Mouse (Mus musculus): ENCODE measurements around the gene Lrrk1. TPM values are rescaled to one million over a fixed set of nuclear protein-coding genes. Genes with fewer than 3 reads are reported as not detected.
"Not testable (repeated sequence)": the region's sequence is repeated elsewhere in the genome, so short reads cannot be mapped to it uniquely, and the experiment has no call there.

Lrrk1 gene
- polyA plus RNA-seq, 1 experiment from 2014 or later = 2.2 TPM

DNA sequence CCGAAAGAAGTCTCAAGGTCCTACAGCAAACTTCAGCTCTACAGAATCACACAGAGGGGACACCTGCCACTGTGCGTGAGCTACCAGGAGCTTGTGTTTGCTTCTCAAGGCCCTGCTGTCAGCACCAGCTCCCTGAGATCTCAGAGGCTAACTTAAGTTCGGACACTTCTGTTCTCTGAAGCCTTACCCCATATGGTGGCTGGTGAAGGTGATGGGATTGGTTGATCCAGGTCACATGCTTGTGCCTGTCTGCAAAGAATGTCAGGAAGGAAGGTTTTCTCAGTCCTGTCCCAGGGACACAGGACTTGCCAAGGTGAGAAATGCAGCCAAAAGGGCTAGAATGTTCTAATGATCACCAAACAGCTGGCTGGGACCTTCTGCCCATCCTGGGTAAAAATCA lies 187.8 kb downstream of the Lrrk1 start:
- Histone ChIP-seq H3K4me1 (0 out of 2 replicates have a peak, but pooled peaks cover 5% of the 10 kb centered on the region), H3K36me3 (no peaks in the 10 kb centered on the region), H3K4me2 (replicated peaks) (no peak overlapping the region), H3K27ac (replicated peaks) (no peak overlapping the region), H3K27me3 (no peaks in the 10 kb centered on the region), H3K9me3 (no peaks in the 10 kb centered on the region), H3K4me3 (no peak overlapping the region), H3K9ac (replicated peaks) (no peak overlapping the region)
- 87% methylated on average over 3 of the region's 3 CpGs for WGBS
- ATAC-seq (replicated peaks) = no peak

DNA sequence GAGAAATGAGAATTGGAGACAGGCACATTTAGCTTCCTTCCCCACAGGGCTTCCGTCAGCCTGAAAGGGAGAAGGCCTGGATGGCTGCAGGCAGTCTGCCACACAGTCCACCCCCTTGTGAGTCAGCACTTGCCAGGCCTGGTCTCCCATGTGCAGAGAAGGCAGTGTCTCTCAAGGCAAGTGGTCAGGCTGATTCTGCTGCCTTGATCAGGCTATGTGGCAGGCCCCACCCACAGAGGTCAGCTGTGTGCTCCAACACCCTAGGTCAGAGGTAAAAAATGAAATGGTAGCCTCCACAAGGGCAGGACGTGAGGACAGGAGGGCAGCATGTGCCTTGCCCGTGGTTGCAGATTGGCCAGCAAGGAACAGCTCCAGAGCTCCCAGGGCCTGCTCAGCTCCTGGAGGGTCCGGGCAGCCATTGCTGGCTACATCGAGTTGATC lies 188.7 kb downstream of the Lrrk1 start:
- Histone ChIP-seq H3K9me3 (no peaks in the 10 kb centered on the region), H3K27ac (replicated peaks) (peak overlapping the region; percentile 15; the same call in 1 of the 2 replicates), H3K4me1 (0 out of 2 replicates have a peak, but pooled peaks cover 5% of the 10 kb centered on the region), H3K36me3 (no peaks in the 10 kb centered on the region), H3K4me3 (no peak overlapping the region), H3K4me2 (replicated peaks) (no peak overlapping the region), H3K9ac (replicated peaks) (no peak overlapping the region), H3K27me3 (no peaks in the 10 kb centered on the region)
- ATAC-seq (replicated peaks) = no peak
- 71% methylated on average over 5 of the region's 5 CpGs for WGBS

DNA sequence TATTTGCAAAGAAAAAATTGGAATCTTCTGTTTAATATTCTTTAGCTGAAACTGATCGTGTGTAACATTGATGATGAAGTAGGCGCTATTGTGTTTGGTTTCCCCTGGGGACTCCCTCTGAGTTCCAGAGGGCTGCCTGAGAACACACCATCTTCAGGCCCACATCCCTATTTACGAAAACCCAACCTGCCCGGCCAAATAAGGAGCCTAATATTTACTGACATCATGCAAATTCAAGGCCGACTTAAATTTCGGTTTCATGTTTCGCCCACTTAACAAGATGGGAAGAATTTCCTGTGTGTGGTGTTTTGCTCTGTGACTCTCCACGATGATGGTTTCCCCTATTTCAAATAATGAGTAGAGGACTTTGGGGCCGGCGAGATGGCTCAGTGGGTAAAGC lies 189.7 kb downstream of the Lrrk1 start:
- Histone ChIP-seq H3K4me3 (no peak overlapping the region), H3K36me3 (no peaks in the 10 kb centered on the region), H3K27me3 (no peaks in the 10 kb centered on the region), H3K9me3 (no peaks in the 10 kb centered on the region), H3K4me1 (0 out of 2 replicates have a peak, but pooled peaks cover 5% of the 10 kb centered on the region), H3K4me2 (replicated peaks) (no peak overlapping the region), H3K27ac (replicated peaks) (no peak overlapping the region), H3K9ac (replicated peaks) (no peak overlapping the region)
- 87% methylated on average over 10 of the region's 10 CpGs for WGBS
- ATAC-seq (replicated peaks) = no peak

DNA sequence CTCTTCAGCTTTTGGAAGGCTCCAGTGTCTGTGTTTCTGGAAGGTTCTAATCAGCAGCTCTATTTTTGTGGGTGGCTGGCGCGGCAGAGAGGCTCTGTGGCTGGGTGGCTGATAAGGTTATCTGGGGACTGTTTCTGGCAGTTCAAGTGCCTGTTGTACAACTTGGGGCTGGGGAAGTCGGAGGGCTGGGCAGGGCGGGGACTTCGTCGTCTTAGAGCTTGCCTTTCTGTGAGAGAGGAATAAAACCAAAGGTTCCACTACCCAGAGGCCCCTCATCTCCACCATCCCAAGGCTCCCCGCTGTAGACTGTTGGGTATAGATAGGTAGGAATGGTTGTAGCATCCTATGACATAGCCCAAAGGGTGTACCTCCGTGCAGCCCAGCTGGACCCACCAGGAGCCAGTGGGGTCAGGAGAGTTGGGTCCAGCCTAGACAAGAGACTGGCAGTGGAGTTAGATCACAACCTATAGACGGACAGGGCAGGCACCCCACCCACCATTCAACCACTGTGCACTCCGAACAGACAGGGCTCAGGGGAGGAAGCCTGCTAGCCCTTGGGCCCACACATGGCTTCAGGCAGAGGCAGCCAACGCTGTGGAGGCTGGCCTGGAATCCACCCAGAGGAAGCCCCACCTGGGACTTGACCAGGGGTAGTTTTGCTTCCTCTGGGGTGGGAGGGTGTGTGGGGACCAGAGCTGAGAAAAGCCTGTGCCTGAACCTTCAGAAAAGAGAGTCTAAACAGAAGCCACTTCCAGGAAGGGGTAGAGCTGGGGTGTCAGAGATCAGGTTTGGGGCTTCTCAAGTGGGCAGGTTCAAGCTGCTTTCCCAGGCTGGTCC lies 191.3 kb downstream of the Lrrk1 start:
- 84% methylated on average over 11 of the region's 11 CpGs for WGBS
- ATAC-seq (replicated peaks) = no peak
- H3K36me3 ChIP-seq = no peaks in the 10 kb centered on the region

DNA sequence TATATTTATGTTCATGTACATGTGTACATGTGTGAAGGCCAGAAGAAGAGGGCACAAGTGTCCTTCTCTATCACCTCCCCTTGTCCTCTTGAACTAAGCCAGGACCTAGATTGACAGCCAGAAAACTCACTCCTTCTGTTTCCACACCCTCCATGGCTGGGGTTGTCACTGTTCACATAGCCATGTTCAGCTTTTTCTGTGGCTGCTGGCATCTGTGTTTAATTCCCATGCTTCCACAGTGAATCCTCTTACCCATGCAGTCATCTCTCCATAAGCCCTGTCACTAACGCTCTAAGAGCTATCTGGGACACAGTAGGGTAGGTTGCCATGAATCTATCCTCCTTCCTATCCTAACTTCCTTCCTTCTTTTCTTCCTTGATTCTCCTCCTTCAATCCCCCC lies 192.3 kb downstream of the Lrrk1 start:
- Histone ChIP-seq H3K4me2 (replicated peaks) (no peak overlapping the region), H3K9me3 (no peaks in the 10 kb centered on the region), H3K36me3 (no peaks in the 10 kb centered on the region), H3K27ac (replicated peaks) (no peak overlapping the region), H3K9ac (replicated peaks) (no peak overlapping the region), H3K4me1 (0 out of 2 replicates have a peak, but pooled peaks cover 5% of the 10 kb centered on the region), H3K27me3 (no peaks in the 10 kb centered on the region), H3K4me3 (no peak overlapping the region)
- ATAC-seq (replicated peaks) = no peak
- WGBS = 88% methylated on average over 1 of the region's 1 CpGs

More for the DNA sequence above, 191.3 kb downstream of the Lrrk1 start:
- no peak overlapping the region for H3K9ac ChIP-seq (replicated peaks)
- H3K9me3 ChIP-seq = no peaks in the 10 kb centered on the region
- no peak overlapping the region for H3K4me3 ChIP-seq
- H3K27ac ChIP-seq (replicated peaks) = no peak overlapping the region
- 0 out of 2 replicates have a peak, but pooled peaks cover 5% of the 10 kb centered on the region for H3K4me1 ChIP-seq
- no peaks in the 10 kb centered on the region for H3K27me3 ChIP-seq
- H3K4me2 ChIP-seq (replicated peaks) = no peak overlapping the region

DNA sequence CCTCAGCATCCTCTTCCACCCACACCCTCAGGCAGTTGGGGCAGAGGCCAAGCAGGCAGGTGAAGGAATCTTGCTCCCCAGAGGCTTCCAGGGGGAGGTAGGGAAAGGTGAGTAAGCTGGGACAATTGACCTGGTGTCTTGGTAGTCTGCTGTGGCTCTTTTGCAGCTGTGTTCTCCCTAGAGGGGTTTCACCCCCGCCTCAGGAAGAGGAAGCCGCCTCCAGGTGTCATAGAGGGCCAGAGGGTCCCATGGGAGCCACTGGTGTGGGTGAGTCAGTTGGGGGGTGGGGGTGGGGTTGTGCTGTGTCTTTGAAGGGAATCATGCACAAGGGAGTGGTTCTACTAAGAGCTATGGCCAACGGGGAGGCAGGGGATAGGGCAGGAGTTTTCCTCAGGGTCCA lies 193.6 kb downstream of the Lrrk1 start:
- Histone ChIP-seq H3K4me3 (no peak overlapping the region), H3K4me1 (0 out of 2 replicates have a peak, but pooled peaks cover 5% of the 10 kb centered on the region), H3K27ac (replicated peaks) (no peak overlapping the region), H3K9ac (replicated peaks) (no peak overlapping the region), H3K9me3 (no peaks in the 10 kb centered on the region), H3K36me3 (no peaks in the 10 kb centered on the region), H3K27me3 (no peaks in the 10 kb centered on the region), H3K4me2 (replicated peaks) (no peak overlapping the region)
- ATAC-seq (replicated peaks) = no peak
- WGBS = 95% methylated on average over 3 of the region's 3 CpGs

DNA sequence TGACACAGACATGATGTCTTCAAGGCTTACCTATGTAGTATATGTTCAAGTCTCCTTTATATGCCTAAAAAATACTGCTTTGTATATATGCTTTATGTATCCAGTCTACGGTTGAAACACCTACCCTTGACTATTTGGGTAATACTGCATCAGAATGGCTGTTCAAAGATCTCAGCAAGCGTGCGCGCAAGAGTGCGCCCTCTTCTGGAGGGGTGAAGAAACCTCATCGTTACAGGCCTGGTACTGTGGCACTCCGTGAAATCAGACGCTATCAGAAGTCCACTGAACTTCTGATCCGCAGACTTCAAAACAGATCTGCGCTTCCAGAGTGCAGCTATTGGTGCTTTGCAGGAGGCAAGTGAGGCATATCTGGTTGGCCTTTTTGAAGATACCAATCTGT lies 197.8 kb downstream of the Lrrk1 start:
- H3K4me2 ChIP-seq (replicated peaks); H3K27me3 ChIP-seq; H3K36me3 ChIP-seq; ATAC-seq (replicated peaks); H3K9ac ChIP-seq (replicated peaks); H3K9me3 ChIP-seq; H3K27ac ChIP-seq (replicated peaks); H3K4me3 ChIP-seq; H3K4me1 ChIP-seq: not testable (repeated sequence)
- 92% methylated on average over 10 of the region's 10 CpGs for WGBS

DNA sequence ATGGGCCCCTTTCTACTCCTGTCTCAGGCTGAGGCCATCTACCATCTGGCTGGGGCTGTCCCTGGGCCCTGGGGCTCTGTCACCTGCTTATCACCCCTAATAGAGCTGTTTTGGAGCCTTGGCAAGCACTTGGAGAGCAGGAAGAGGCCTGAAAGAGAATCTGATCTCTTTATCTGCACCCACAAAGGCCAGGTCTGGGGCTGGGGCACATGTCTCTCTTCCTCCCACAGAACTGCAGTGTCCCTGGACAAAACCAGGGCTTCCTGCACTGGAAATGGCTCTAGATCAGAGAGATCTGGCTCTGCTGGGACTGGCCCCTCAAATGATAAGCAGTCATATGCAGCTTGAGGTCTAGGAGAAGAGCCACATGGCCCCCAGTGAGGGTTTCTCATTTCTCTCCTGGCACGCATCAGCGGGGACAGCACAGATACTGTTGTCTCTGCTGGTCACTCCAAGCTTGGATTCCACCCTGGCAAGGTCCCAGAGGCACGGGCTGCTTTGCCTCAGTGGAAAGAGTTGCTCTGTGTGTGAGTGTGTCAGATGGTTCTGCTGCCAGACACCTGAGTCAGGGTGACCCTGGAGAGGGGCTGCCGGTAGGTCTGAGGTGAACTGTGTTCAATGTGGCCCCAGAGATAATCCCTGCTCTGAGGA lies 200.4 kb downstream of the Lrrk1 start:
- ATAC-seq (replicated peaks) = no peak
- Histone ChIP-seq H3K9me3 (no peaks in the 10 kb centered on the region), H3K4me3 (no peak overlapping the region), H3K9ac (replicated peaks) (no peak overlapping the region), H3K4me2 (replicated peaks) (no peak overlapping the region), H3K27me3 (no peaks in the 10 kb centered on the region), H3K36me3 (no peaks in the 10 kb centered on the region), H3K27ac (replicated peaks) (no peak overlapping the region), H3K4me1 (no peaks in the 10 kb centered on the region)
- WGBS = 83% methylated on average over 4 of the region's 4 CpGs

DNA sequence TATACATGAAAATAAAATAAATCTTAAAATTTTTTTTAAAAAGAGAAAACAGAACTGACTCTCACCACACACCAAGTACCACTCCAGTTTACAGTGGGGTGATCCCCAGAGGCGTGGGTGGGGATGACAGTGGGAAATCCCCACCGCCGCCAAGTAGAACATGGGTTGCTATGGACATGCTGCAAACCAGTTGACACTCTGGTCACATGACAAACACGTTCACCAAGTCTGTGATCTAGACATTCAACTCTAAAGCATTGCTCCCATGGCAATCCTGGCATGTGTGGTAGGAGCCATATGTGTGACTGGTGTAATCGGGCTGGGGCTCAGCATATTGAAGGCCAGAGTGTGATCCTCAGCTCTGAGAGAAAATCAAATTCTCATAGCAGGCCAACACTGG lies 202.8 kb downstream of the Lrrk1 start:
- Histone ChIP-seq H3K4me2 (replicated peaks) (no peak overlapping the region), H3K36me3 (no peaks in the 10 kb centered on the region), H3K27me3 (no peaks in the 10 kb centered on the region), H3K27ac (replicated peaks) (no peak overlapping the region), H3K4me1 (no peaks in the 10 kb centered on the region), H3K9me3 (no peaks in the 10 kb centered on the region), H3K4me3 (no peak overlapping the region), H3K9ac (replicated peaks) (no peak overlapping the region)
- 88% methylated on average over 5 of the region's 5 CpGs for WGBS
- ATAC-seq (replicated peaks) = no peak

DNA sequence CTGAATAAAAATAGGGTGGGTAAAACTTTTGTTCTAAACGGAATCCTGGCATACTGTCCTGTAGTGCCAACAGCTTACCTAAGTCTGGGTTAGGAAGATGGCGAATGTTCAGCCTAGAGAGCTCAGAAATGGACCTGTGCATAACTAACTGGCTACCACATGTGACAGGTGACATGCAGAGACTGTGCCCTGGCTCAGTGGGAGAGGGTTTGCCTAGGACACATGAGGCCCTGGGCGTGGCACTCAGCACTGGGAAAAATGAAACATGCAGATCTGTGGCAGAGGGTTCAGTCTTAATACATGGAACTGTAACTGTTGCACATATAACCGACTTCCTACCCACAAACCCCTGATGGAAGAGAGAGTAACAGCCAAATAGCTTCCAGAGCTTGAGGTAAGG lies 204.1 kb downstream of the Lrrk1 start:
- no peak overlapping the region for H3K4me2 ChIP-seq (replicated peaks)
- H3K27ac ChIP-seq (replicated peaks) = no peak overlapping the region
- H3K36me3 ChIP-seq = no peaks in the 10 kb centered on the region
- peaks cover 8% of the 10 kb centered on the region; the same call in 1 of the 2 replicates for H3K4me1 ChIP-seq
- no peaks in the 10 kb centered on the region for H3K27me3 ChIP-seq
- WGBS = 86% methylated on average over 4 of the region's 4 CpGs
- no peaks in the 10 kb centered on the region for H3K9me3 ChIP-seq
- no peak overlapping the region for H3K4me3 ChIP-seq
- H3K9ac ChIP-seq (replicated peaks) = no peak overlapping the region
- no peak for ATAC-seq (replicated peaks)

DNA sequence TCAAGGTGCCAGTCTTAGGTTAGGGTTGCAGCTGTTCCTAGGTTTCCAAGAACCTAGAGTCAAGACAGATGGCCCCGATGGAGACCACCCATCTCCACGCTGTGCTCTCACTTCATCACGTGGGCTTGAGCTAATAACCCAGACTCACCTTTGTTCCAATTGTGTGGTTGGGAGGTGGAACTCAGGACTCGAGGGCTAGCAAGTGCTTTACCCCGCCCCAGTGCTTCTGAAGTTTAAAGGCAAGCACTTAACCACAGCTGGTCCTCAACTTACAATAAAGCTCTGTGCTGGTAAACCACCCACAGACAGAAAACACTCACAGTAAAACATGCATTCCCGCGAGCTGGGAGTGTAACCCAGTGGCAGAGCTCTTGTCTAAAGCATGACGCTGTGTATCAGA lies 204.7 kb downstream of the Lrrk1 start:
- H3K9ac ChIP-seq (replicated peaks) = no peak overlapping the region
- peaks cover 11% of the 10 kb centered on the region; the same call in 1 of the 2 replicates for H3K4me1 ChIP-seq

DNA sequence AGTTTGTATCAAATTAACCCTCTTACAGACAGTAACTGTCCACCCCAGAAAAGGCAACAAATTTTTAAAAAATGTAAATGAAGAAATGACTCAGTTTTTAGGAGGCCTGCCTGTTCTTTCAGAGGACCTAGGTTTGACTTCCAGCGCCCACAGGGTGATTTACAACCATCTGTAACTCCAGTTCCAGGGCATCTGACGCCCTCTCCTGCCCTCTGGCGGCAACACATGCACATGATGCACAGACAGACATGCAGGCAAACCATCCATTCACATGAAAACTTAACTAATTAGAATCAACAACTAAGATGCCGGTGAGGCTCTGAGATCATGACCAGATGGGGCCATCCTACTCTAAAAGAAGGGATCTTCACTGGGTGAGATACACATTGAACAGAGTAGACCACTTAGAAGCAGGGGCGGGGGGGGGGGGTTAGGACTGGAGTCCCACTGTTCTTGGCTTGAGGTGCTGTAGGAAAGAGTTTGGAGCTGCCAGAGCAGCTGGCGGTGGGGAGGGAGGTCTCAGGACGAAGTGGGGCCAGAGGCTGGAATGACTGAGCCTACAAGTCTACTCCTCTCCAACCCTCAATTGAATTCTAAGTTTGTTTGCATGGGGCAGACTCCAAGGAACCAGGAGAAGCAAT lies 206.0 kb downstream of the Lrrk1 start:
- H3K9ac ChIP-seq (replicated peaks) = no peak overlapping the region
- H3K27ac ChIP-seq (replicated peaks) = no peak overlapping the region
- H3K4me1 ChIP-seq = peaks cover 11% of the 10 kb centered on the region; the same call in 1 of the 2 replicates
- H3K36me3 ChIP-seq = no peaks in the 10 kb centered on the region
- H3K4me3 ChIP-seq = no peak overlapping the region
- H3K27me3 ChIP-seq = no peaks in the 10 kb centered on the region
- 85% methylated on average over 7 of the region's 7 CpGs for WGBS
- ATAC-seq (replicated peaks) = no peak
- H3K4me2 ChIP-seq (replicated peaks) = no peak overlapping the region
- H3K9me3 ChIP-seq = no peaks in the 10 kb centered on the region

More for the DNA sequence above, 204.7 kb downstream of the Lrrk1 start:
- 55% methylated on average over 8 of the region's 8 CpGs for WGBS
- no peaks in the 10 kb centered on the region for H3K9me3 ChIP-seq
- no peaks in the 10 kb centered on the region for H3K27me3 ChIP-seq
- no peaks in the 10 kb centered on the region for H3K36me3 ChIP-seq
- H3K4me2 ChIP-seq (replicated peaks) = no peak overlapping the region
- no peak overlapping the region for H3K4me3 ChIP-seq
- ATAC-seq (replicated peaks) = no peak
- H3K27ac ChIP-seq (replicated peaks) = no peak overlapping the region

Data from forebrain, embryonic 15.5 days (tissue).